Mouse (Mus musculus) cerebellum, adult 11 months (tissue): ENCODE measurements around the gene Cgnl1.
"Not testable (repeated sequence)": the region's sequence is repeated elsewhere in the genome, so short reads cannot be mapped to it uniquely, and the experiment has no call there.

Source experiments
- DNase-seq: peaks from one replicate; pipeline ENCODE4 v3.0.0; 2022

The Cgnl1 gene

GRCm38 (mm10) chr9:71620116-71620515 lies 151.3 kb downstream of the Cgnl1 start:
- DNase-seq = not testable (repeated sequence)

GRCm38 (mm10) chr9:71617363-71617762 lies 154.0 kb downstream of the Cgnl1 start:
- no peak for DNase-seq

GRCm38 (mm10) chr9:71616185-71616584 lies 155.2 kb downstream of the Cgnl1 start:
- DNase-seq = peak; percentile 41

DNA sequence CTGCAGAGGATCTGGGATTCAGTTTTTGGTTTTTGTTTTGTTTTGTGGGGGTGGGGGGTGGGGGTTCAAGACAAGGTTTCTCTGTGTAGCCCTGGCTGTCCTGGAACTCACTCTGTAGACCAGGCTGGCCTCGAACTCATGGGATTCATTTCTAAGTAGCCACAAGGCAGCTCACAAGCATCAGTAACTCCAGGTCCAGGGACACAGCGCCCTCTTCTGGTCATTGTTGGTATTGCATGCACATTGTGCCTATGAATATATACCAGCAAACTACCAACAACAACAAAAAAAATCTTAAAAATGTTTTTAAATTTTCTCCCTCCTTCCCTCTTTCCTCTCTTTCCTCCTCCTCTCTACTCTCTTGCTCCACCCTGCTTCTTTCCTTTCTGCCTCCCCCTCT lies 156.8 kb downstream of the Cgnl1 start:
- no peak for DNase-seq

GRCm38 (mm10) chr9:71612981-71613380 lies 158.4 kb downstream of the Cgnl1 start:
- no peak for DNase-seq

DNA sequence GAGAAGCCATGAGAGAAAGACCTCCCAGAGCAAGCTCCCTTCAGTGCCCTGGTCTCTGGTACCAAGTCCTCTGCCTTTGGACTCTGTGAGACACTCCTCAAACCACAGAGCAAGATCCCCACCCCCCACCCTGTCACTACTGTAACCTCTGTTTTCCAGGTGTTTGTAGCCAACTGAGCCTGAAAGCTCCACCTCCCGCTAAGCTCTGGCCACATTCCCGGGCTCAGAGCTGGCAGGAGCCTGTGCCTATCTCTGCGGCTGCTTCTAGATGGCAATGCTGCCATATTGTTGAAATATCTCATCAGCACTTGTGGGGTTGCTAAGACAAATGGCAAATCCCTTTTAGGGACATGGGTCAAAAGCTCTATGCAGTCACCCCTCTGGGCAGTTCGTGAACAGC lies 159.5 kb downstream of the Cgnl1 start:
- DNase-seq = no peak

GRCm38 (mm10) chr9:71609010-71609409 lies 162.4 kb downstream of the Cgnl1 start:
- no peak for DNase-seq

DNA sequence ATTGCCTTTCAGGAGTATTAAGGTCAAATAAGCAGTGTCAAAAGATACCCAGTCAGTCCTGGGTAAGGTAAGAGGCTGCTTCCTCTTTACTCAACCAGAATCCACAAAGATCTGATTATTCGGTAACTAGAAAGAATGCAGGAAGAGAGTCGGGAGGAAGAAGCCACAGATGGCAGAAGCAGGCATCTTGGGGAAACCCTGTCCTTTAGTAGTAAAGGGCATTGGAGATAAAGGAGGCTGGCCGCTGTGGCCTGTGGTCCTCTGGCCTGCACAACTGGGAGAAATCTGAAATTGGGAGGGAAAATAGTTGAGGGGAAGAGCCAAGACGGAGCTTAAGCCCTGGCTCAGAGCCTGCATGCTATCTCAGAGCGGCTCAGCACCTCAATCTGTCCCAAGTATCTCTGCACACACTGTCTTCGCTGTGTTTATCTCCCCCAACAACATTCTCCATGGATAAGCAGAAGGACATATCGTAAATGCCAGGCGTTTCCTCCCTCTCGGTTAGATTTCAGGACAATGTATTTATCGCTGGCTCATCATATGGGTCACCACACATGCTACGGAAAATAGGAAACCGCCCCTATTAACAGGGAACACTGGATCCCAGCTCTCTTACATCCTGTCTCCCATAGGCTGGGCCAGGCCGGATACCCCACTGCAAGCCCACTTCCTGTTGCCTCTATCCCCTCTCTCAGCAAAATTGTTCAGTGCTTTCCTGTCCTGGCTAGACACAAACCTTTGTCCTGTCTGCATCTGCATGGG lies 164.9 kb downstream of the Cgnl1 start:
- DNase-seq = no peak

DNA sequence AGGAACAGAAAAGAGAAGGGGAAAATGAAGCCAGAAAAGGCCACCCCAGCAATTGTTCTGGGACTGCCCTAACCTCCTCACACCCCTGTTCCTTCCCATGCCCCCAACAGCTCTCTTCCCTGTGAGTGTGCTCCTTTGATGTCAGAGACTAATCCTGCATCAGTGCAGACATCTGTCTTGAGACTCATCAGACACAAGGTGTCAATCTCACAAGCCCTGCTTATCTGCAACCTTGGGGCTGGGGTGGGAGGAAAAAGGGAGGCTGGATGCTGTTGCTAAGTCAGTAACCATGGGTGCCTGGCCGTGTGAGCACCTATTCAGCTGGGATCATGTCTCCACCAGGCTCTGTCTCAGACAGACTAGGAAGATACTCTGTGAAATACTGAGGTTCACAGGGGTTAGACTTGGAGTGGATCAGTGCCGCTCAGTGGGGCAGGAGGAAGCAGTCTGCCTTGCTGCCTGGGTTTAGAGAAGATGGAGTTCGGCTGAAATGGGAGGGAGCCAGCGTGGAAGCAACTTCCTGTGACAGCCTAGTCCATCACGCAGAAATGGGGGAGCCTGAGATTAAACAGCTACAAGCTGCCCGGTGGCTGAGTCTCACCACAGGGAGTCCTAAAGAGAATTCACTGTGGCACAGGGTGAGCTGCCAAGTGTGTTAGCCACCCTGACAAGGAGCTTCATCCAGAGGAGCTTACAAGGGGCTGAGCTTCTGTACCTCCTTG lies 166.3 kb downstream of the Cgnl1 start:
- no peak for DNase-seq

- DNase-seq = no peak
Observed at GRCm38 (mm10) chr9:71599861-71600260, 171.5 kb downstream of the Cgnl1 start.

- DNase-seq = no peak
Observed at GRCm38 (mm10) chr9:71596888-71597287, 174.5 kb downstream of the Cgnl1 start.

GRCm38 (mm10) chr9:71592577-71593285 lies 178.7 kb downstream of the Cgnl1 start:
- no peak for DNase-seq

DNA sequence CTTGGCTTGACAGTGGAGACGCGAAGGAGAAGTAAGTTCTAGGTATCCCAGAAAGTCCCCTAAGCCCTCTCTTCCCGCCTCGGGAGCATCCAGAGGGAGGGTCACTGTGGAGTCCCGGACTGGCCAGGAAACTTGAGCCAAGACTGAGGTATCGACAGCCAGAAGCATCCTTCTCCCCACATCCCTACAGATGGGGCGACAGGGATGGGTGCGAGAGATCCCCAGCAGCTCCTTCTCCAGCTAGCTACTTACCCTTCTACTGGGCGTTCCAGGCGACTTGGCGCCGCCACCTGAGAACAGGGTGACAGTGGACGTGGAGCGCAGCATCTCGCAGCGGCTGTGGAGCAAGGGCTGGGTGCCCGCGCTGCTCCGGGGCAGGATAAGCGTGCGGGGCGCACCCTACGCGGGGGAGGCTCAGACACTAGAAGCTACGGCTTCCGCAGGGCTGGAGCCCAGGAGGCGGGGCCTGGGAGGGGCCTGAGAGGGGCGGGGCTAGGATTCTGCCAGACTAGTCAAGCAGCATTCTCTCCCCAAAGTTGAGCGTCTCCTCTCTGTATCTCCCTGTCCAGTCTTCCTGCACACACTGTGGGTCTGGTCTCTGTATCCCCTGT lies 179.4 kb downstream of the Cgnl1 start, which contains the start of gene Myzap:
Gene Myzap (minus strand): TSS at position 423 of the 611 bp plus-strand sequence.
- DNase-seq = peak; percentile 8

DNA sequence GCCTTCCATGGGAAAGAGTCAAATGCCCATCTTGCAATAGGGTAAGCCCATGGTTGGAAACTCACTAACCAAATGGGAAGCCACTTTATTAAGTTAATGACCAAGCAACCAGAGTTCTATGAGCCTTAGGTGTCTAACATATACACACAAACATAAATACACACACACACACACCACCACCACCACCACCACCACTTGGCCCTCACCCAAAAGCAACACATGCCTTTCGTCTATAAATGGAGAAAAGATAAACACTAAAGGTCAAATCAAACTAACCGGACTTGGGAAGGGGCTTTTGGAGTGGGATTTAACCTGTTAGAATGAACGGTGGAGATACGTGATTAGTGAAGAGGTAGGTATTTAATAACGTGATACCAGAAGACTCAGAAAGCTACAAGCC lies 180.3 kb downstream of the Cgnl1 start:
- DNase-seq = no peak

DNA sequence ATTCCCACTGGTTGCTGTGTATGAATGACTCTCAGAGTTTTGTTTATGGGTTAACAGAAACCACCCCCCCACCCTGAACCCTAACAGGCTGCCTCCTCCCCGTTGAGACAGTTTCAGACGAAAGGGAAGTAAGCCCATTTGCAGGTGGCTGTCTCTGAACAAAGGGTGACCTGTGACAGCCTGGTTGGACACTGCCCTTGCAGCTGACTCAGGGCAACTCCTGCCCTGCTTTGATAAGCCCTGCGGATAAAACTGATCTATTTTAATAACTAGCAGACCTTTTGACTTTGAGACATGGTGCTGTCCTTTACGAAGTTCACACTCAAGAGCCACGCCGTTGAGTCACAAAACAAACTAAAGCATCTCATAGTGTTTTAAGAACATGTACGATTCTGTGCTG lies 181.6 kb downstream of the Cgnl1 start:
- DNase-seq = no peak

DNA sequence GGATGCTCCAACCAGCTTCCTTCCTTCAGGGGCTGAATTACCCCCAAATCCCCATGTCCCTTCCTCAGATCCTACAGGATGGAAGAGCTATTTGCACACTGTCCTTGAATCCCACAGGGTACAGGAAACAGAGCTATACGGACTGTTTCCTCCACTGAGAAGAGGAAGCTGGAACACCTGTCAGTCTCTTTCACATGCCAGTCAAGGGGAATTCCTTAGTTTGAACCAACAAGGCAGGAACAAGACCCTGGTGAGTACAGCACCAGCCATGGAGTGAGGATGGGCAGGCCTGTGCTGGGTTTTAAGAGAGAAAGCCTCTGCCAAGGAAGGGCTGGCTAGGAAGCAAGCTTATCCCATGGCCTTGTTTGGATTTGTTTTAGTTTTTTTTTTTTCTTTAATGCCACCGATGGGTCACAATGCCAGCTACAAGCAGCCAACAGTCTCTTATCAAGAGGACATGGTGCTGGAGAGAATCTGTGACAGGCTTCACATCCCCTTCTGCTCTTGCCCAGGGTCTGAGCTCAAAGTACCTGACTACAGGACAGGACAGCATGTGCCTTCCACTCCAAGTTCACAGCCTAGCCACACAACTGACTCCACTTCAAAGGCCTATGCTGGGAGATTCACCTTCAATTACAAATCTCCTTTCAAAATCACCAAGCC lies 182.3 kb downstream of the Cgnl1 start:
- no peak for DNase-seq

DNA sequence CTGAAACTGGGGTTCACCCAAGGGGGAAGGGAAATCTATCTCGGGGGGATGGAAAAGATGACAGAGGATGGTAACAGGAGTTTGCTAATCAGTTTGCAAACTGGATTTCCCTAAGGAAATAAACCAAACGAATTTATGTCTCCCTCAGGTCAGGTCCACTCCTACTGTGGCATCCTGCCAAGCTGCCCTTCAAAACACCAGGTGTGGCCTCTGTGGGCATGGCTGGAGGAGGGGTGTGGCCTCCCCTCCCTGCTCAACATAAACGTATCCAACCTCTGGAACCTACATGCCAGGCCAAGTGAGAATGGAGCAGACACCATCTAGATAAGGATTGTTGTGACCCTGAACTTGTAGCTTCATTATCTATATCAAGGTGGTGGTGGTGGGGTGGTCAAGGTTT lies 185.0 kb downstream of the Cgnl1 start:
- no peak for DNase-seq

DNA sequence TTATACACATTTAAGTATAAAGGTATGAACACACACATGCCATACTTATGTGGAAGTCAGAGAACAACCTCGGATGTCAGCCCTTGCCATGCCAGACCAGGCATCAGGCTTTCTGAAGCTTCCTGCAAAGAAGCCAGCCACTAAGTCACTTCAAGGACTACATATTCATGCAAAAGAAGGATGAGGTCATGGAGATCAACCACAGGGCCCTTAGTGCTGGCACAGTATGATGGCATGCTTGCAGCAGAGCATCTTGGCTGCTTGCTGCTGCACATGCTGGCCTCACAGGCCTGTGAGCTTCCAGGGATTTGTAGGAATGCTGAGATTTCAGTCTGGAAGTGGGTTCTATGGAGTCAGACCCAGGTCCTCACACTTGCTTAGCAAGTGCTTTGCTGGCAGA lies 188.6 kb downstream of the Cgnl1 start:
- no peak for DNase-seq

- DNase-seq = no peak
Observed at GRCm38 (mm10) chr9:71578896-71579564, 192.4 kb downstream of the Cgnl1 start.
